Mouse (Mus musculus) cerebellum, adult 9-11 months (tissue): ENCODE data around the gene Mlxipl.
A peak's percentile ranks its signal among the peaks of the same experiment; 100 is the strongest.
"Not testable (repeated sequence)": the region's sequence is repeated elsewhere in the genome, so short reads cannot be mapped to it uniquely, and the experiment has no call there.

Source experiments
- DNase-seq: peaks from one replicate; pipeline ENCODE4 v3.0.0; 2022

Mlxipl gene

DNA sequence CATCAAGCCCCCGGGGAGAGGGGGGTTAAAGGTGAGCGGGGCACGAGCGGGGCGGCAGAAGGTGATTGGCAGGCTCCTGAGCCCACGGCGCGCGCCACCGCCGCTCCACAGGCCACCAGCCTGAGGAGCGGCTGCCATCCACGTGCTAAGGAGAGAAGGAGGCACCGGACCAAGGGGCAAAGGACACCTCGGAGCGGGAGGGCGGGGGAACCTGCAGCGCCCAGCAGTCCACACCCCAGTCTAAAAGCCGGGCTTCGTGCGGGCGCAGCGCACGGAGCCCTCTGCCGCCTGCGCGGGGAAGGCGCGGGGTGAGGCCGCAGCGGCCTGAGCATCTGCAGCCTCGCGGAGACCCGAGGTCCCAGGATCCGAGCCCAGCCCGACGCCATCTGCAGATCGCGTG is at the start of gene Mlxipl:
Mlxipl (plus strand) TSS at position 238 of the 400 bp plus-strand sequence.
- no peak for DNase-seq

DNA sequence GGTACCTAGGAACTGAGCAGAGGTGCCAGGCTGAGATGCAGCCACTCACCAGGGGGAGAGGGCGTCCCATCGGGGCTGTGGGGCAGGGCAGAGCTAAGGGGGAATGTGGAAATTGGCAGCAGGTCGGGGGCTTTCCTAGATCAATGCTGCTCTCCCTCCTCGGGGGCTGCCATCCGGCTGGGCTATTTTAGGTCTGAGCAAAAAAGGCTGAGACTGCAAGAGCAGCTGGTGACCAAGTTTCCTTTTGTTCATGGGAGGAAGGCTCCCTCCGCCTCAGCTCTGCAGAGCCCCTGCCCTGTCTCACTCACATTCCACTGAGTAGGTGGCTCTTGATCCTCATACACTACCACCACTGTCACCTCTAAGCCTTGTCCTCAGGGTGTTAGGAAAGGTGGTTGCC is 49.6 kb upstream of the Mlxipl start:
- no peak for DNase-seq

DNA sequence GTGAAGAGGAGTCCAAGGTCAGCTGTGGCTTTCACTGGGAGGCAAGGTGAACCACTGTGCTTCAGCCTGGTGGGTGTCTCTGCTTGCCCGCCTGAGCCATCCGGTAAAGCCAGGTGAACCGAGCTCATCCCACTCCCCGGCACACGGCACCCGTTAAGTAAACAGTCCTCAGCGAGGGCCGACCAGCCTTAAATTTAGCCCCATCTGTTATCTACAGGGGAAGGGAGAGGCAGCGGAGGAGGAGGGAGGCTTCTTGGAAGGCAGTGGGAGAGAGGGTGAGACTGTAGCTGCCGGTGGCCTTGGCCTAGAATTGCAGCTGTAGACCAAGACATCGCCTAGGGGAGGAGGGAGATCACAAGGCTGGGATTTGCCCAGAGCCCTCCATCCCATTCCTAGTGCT is 48.9 kb upstream of the Mlxipl start:
- DNase-seq: no peak

DNA sequence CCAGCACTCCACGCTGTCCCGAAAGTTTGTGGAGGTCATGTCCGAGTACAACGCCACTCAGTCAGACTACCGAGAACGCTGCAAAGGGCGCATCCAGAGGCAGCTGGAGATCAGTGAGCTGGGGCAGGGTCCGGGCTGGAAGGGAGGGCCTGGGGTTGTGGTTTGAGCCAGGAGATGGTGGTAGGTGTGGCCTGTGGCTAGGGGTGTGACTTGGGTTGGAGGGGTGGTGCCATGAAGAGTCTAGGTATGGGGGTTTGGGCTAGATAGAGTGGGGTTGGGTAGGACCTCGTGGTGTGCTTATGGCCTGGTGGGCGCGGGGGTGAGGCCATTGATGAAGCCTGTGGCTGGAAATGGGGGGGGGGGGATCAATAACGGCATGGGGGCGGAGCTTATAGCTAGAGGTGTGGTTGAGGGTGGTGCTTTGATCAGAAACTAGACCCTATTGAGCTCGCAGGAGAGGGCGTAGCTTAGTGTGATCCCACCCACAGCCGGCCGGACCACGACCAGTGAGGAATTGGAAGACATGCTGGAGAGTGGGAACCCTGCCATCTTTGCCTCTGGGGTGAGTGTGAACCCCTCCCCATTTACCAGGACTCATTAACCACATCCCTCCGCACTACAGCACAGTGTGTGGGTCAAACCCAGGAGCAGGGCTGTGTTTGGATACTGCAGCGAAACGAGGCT is 47.4 kb upstream of the Mlxipl start:
- no peak for DNase-seq

DNA sequence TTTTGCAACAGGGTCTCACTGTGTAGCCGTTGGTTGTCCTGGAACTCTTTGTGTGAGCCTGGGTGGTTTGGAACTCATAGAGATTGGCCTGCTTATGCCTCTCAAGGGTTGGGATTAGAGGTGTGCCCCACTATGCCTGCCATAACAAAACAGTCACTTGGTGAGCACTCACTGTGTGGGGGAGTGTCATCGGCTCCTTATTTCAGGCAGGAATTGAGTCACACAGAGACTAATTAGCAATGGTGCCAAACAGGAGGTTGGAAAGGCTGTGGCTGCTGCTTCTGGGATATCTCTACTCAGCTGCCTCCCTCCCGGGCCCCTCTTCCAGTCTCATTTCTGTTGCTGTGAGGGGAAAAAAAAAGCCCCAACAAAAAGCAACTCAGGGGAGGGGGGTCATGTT is 45.1 kb upstream of the Mlxipl start:
- no peak for DNase-seq

DNA sequence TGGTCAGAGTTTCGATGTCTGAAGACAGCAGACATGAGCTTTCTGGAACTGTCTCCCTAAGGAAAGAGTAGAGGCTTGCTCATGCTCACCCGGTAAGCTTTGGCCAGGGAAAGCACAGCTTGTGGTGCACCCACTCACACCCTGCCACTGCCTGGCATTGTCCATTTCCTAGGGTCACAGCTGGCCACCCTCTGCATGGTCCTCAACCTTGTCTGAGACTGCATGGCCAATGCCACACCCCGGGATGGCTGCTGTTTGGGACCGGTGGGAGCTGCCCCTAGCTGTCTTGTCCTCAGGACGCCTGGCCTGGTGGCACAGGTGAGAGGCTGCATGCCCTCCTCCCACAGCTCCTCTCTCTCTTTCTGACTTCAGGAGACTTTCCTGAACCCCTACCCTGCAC is 41.2 kb upstream of the Mlxipl start:
- DNase-seq: no peak

DNA sequence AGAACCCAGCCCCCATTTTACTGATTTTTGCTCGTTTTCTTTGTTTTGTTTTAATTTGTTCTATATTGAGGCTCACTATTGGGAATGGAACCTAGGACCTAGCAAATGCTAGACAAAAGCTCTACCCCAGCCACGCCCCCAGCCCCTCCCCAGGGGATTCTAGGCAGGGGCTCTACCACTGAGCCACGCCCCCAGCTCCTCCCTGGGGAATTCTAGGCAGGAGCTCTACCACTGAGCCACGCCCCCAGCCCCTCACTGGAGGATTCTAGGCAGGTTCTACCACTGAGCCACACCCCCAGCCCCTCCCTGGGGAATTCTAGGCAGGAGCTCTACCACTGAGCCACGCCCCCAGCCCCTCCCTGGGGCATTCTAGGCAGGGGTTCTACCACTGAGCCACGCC is 40.4 kb upstream of the Mlxipl start:
- not testable (repeated sequence) for DNase-seq

DNA sequence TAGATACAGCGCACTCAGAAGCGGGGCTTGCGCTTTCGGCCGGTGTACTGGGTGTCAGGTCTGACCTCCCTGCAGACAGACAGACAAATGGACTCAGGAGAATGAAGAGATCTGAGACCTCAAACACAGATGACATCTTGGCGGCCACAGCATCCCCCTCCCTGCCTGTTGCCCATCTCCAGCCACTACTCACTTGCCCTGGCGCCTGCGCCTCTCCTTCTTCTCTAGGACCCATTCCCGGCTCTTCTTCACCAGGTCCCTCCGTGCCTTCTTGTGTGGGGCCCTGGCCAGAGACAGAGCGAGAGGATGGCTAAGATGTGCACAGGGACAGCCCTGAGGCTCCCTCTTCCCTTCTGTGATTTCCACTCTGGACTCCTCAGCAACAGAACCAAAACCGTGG is 36.3 kb upstream of the Mlxipl start:
- DNase-seq: no peak

DNA sequence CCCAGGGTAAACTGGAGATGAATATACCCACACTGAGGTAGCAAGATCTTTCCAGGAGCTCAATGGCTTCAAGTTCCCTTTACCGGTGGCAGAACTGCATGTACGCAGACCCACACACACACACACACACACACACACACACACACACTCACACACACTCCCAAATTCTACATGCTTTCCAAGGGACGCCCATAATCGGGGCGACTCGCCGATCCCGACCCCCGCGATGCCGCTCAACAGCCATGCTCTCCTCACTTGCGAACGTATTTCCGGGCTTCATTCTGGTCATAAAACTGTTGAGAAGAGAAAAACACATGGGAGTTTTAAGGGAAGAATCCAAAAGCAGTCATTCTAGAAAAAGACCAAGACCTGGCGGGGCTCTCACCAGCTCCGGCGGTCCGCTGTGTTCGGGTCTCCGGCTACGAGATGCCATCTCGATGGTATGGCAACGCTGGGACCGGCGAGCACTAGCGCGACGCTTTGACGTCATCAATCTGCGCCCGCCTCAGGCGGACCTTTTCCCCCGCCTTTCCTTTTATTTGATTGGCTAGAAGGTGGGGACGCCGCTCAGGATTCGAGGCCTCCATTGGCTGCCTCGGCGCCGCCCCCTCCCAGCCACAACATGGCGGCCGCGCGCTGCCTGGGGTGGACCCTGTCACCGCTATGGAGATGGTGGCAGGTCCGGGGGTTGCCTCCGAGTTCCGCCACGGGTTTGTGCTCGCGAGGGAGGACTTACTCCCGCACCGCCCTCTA is 25.9 kb upstream of the Mlxipl start, which contains the start of gene Dnajc30:
Dnajc30 (plus strand) TSS at position 574 of the 753 bp plus-strand sequence.
- DNase-seq: peak; percentile 98

DNA sequence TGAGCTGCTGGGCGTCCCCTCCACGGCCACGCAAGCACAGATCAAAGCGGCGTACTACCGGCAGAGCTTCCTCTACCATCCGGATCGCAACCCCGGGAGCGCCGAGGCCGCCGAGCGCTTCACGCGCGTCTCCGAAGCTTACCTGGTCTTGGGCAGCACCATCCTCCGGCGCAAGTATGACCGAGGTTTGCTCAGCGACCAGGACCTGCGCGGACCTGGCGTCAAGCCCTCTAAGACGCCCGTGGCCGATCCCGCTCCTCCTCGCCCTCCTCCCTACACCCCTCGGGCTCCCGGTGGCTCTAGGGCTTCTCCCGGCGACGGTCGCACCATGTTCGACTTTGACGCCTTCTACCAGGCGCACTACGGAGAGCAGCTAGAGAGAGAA is 25.3 kb upstream of the Mlxipl start:
- DNase-seq: no peak

DNA sequence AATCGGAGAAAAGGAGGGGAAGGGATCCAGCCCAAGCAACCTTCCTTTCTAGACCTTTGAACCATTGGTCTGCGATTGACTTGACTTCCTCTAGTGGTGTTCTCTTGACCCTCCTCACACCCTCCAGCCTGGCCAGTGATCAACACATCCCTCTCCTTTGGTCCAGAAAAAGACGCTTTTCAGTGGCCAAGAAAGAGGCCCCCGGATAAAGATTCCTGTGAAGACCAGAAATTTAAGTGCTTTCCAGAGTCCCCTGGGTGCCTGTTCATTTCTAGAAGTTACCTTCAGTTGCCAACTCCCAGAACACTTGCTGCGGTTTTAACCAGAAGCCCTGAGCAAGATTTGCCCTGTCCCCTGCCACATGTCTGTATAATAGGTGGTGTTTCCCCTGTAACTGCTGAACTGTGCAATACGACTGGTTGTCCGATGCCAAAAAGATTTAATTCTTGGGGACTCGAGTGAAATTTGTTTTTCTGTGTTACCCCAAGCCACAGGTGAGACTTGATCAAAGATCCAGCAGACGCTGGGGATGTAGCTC is 24.7 kb upstream of the Mlxipl start, which contains the start of gene Bud23:
Bud23 (minus strand) TSS at position 51 of the 538 bp plus-strand sequence.
- not testable (repeated sequence) for DNase-seq

DNA sequence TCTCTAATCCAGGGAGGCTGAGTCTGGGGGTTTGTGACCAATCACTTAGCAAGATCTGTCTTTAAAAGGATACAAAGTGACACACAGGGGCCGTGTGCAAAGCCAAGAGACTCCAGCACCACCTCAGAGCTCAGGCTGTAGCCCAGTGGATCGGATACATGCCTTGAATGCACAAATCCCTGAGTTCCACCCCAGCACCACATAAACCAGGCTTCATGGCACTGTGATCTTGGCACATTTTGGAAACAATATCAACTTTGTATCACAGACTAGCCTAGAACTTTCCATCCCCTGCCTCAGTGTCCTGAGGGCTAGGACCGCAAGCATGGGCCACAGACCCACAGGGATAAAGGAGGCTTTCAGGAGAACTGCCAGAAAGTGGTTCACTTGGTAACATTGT is 23.7 kb upstream of the Mlxipl start:
- DNase-seq: no peak

DNA sequence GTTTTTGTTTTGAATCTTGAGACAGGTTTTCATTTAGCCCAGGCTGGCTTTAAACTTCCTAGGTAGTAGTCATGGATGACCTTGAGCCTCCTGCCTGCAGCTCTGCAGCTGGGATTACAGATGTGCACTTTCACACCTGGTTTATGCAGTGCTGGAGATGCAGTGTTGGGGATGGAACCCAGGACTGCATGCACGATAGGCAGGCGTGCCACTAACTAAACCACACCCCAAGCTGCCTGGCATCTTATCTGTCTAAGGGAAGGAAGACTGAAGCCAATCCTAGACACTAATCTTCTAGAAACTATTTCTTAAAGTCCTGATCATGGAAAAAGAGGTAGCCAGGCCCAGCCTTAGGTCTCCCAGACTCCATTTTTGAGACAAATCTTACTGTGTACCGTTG is 19.2 kb upstream of the Mlxipl start:
- no peak for DNase-seq

DNA sequence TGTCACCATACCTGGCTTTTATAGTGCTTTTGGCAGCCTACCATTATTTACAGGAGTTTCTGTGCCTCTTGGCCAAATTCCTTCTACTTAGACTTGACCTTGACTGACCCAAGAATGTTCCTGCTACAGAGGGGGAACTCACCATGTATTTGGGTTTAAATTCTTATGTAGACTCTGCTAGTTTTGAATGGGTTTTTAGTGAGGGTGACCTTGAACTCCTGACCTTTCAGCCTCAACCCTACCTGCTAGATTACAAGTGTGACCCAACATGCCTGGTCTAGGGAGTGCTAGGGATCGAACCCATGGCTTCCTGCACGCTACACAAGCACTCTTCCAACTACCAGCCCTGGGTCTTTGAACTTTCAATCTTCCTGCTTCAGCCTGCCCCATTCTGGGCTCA is 17.6 kb upstream of the Mlxipl start:
- DNase-seq: no peak

DNA sequence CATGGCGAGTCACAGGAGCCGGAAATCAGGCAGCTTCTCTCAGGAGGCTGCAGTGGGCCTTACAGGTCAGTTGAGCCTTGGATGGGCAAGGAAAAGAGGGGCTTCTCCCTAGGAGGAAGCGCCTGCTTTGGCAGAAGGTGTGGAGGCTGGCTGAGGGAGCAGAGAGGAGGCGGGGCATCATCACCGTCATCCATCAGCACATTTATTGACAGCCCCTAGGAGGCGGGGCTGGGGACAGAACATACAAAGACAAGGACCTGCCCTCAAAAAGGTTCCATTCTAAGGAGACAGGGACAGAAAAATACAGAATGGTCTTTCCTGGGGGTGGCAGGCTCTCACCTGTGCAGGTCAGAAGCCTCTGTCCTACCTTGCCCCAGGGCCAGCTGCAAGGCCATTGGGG is 17.0 kb upstream of the Mlxipl start:
- DNase-seq: no peak

DNA sequence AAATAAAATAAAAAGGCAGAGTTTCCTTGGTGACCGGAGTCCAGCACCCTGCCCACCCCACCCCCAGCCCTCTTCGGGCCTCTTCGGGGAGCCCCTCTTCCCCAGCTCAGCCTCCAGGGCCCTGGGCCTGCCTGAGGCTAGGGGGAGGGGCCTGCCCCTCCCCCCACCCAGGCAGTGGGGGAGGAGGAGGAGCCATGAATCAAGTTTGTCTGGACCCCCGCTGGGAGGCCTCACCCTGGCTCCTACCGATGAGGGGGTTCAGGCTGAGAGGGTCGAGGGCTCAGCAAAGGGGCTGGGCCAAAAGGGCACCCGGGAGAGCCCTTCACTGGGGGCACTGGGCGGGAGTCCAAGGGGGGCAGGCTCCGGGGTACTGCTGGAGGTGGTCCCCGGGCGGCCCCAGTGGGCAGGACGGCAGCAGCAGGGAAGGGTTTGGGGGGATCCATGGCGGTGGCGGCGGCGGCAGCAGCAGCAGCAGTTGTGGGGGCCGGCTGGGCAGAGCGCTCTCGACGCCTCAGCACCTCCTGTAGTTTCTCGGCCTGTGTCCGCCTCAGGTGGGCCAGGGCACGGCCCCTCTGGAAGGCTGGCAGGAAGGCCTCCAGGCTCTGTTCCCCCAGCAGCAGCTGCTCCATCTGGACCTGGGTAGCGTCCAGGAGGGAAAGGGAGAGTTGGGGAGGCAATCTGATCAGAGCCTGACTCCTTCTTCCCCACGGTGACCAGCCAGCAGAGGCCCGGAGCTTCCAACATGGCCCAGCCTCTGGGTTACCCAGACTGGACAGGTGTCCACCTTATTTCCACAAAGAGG is 16.1 kb upstream of the Mlxipl start:
- DNase-seq: peak; percentile 41

DNA sequence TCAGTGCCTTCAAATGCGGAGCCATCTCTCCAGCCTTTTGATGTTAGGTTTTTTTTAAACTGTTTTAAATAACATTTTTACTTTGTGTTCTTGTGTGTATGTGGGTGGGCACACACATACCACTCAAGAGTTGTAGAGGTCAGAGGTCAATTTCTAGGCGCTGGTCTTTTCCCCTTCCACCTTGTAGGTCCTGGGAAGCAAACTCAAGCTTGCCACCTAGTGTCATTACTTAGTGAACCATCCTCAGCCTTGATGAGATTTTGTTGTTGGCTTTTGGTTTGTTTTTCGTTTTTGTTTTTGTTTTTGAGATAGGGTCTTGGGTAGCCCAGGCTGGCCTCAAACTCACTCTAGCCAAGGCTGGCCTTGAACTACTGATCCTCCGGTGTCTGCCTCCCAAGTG is 14.0 kb upstream of the Mlxipl start:
- DNase-seq: no peak

DNA sequence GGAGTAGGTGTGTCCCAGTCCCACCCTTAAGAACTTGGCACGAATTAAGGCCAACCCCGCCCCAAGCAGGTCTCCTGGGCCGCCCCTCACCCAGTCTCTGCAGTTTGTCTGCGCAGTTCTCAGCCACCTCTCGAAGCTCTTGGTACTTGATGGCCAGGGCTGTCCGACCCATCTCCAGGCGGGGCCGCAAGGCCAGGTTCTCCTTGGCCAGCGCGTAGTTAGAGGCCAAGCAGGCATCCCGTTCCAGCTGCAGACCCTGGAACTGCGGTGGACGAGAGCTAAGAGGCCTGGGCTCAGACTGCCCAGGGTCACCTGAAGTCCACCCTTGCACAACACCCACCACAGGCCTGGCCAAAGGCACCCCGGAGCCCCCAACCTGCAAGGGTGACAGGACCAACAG is 13.3 kb upstream of the Mlxipl start:
- peak; percentile 39 for DNase-seq

DNA sequence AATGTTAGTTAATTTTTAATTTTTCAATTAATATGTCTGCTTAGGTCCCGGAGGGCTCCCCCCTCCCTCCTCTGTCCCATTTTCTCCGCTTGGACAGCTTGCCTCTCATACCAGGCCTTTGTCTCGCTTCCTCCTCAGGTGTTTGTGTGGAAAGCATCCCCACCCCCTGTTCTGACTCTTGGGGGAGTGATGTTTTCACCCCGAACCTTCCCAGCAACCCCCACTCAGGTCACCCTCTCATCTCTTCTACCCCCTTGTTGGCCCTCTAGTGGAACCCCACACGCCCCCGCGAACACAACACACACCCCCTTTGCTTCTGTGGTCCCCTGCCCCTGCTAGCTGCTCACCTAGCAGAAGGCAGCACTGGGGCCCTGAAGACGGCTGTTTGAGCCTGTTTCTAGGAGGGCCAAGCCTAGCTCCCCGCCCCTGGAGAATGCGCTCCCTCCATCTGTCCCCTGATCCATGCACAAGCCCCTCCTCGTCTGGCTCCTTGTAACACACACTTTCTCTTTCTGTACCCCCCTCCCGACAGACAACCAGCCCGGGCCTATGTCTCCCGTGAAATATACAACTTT is 12.7 kb upstream of the Mlxipl start:
- DNase-seq: peak; percentile 65

DNA sequence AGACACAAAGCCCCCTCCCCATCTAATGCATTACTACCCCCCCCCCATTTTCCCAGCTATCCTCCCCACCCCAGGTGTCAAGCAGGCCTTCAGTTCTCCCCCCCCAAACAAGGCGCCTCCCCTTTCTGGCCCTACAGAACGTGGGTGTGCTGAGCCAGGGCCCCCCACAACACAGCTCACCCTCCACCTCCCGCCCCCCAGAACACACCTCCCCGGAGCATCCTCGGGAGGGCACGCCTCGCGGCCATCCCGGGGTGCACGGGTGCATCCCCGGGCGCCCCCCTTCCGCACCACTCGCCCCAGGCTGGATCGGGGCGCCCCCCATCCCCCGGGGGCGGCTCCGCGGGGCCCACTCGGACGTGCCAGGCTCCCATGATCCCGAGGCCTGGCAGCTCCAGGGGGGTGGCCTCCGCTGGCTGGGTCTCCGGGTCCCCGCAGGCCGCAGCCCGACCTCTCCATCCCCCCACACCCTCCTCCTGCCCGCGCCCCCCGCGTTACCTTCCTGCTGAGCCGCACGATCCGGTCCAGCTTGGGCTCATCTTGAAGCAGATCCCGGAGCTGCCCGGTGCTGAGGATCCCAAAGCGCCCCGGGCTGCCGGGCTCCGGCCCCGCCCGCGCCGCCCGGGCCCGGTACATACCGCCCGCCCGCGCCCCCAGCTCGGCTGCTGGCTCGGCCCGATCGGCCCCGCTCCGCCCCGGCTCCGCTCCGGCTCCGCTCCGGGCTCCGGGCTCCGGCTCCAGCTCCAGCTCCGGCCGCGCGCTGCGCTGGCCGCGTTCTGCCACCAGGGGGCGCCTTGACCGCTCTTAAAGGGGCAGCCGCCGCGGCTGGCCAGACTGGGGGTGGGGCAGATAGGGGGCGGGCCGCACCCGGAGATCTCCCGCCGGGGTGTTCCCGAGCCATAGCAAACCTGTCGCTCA is 11.9 kb upstream of the Mlxipl start, which contains the start of gene Vps37d:
Vps37d (minus strand) TSS at position 703 of the 918 bp plus-strand sequence.
- DNase-seq: peak; percentile 90

DNA sequence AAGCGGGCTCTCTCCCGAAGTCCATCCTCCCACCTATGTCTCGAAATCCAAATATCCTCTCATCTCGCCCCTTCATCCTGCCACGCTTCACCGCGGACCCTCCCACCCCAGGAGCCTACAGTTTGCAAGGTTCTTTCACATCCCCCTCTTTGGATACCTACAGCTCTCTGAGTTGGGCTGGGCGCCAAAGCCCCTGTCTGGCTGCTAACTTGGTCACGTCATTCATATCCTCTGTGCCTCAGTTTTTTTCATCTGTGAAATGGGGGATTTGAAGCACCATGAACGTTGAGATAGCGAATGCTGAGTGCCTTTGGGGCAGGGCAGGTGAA is 11.2 kb upstream of the Mlxipl start:
- DNase-seq: no peak

DNA sequence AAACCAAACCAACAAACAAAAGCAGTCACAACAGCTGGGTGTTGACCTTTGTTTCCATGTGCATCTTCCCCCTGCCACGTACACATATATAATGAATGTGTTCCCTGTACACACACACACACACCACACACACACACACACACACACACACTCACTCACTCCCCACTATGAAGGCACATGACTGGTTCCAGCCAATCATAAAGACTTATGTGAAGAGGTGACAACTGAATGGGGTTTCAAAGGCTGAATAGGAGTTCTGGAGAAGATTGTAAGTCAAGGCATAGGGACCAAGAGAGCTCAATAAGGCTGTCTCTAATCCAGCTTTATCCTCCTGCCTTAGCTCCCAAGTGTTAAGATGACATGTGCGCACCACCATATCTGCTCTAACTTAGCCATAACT is 10.1 kb upstream of the Mlxipl start:
- no peak for DNase-seq
